Mouse (Mus musculus) MEL (cell line): ENCODE data around the gene Zswim9. TPM values are rescaled to one million over a fixed set of nuclear protein-coding genes. Genes with fewer than 3 reads are reported as not detected.
"Not testable (repeated sequence)": the region's sequence is repeated elsewhere in the genome, so short reads cannot be mapped to it uniquely, and the experiment has no call there.

Source experiments
- DNase-seq: peaks from one replicate; pipeline ENCODE4 v3.0.0; 2011; ENCODE audit warnings: low read depth, low spot score
- H3K27ac ChIP-seq: 2 replicates; pipeline ENCODE4 v1.5.1; 2012; ENCODE audit warnings: low read depth, mild to moderate bottlenecking, control low read depth, low read length, moderate library complexity; ENCODE audit not compliant: control insufficient read depth
- H3K27me3 ChIP-seq, 2 experiments: fragments of 150-350 bp in 1 of 2; sonication (generic) in 1 of 2; 2 replicates each; pipeline ENCODE4 v1.6.1; 2012; ENCODE audit warnings: low read length in 2 of 2, mild to moderate bottlenecking in 2 of 2, improper control_type of control experiment in 1 of 2, moderate library complexity in 1 of 2; ENCODE audit not compliant: insufficient read depth in 2 of 2, control insufficient read depth in 1 of 2
- H3K36me3 ChIP-seq, 2 experiments: 2 replicates each; pipeline ENCODE4 v1.6.1; 2012 to 2014; ENCODE audit warnings: low read length in 2 of 2, improper control_type of control experiment in 1 of 2, inconsistent platforms in 1 of 2, mild to moderate bottlenecking in 1 of 2; ENCODE audit not compliant: insufficient read depth in 2 of 2, control insufficient read depth in 1 of 2
- H3K4me1 ChIP-seq, 2 experiments: fragments of 150-350 bp in 1 of 2; sonication (generic) in 1 of 2; 2 replicates each; pipeline ENCODE4 v1.6.1; 2012; ENCODE audit warnings: low read length in 2 of 2, improper control_type of control experiment in 1 of 2, mild to moderate bottlenecking in 1 of 2; ENCODE audit not compliant: insufficient read depth in 2 of 2, control insufficient read depth in 1 of 2
- H3K4me3 ChIP-seq, 2 experiments: fragments of 150-350 bp in 1 of 2; sonication (generic) in 1 of 2; 2 replicates each; pipeline ENCODE4 v1.5.1; 2012; ENCODE audit warnings: low read depth in 2 of 2, low read length in 2 of 2, mild to moderate bottlenecking in 2 of 2, moderate library complexity in 2 of 2, control low read depth in 1 of 2, improper control_type of control experiment in 1 of 2; ENCODE audit not compliant: control insufficient read depth in 1 of 2, insufficient read depth in 1 of 2
- H3K79me2 ChIP-seq: 2 replicates; pipeline ENCODE4 v1.6.1; 2012; ENCODE audit warnings: mild to moderate bottlenecking, low read length, moderate library complexity; ENCODE audit not compliant: control insufficient read depth, poor library complexity, insufficient read depth
- H3K9ac ChIP-seq: 2 replicates; pipeline ENCODE4 v1.6.1; 2012; ENCODE audit warnings: low read depth, mild to moderate bottlenecking, control low read depth, low read length, moderate library complexity; ENCODE audit not compliant: control insufficient read depth, poor library complexity, severe bottlenecking
- H3K9me3 ChIP-seq: fragments of 150-350 bp; sonication (generic); replicated peaks from 2 replicates; pipeline ENCODE4 v1.6.1; 2012; ENCODE audit warnings: mild to moderate bottlenecking, low read length, improper control_type of control experiment, moderate library complexity; ENCODE audit not compliant: insufficient read depth
- BHLHE40 ChIP-seq: IDR thresholded peaks from 2 replicates; pipeline ENCODE4 v1.6.1; 2012; ENCODE audit warnings: low read depth, mild to moderate bottlenecking, inconsistent platforms, low read length, improper control_type of control experiment, borderline replicate concordance
- CHD1 ChIP-seq: IDR thresholded peaks from 2 replicates; pipeline ENCODE4 v1.6.1; 2012; ENCODE audit warnings: low read depth, mild to moderate bottlenecking, inconsistent platforms, low read length, improper control_type of control experiment
- CHD2 ChIP-seq: IDR thresholded peaks from 2 replicates; pipeline ENCODE4 v1.6.1; 2011; ENCODE audit warnings: low read length, improper control_type of control experiment
- CTCF ChIP-seq, 3 experiments: IDR thresholded peaks in 2 of 3; conservative IDR thresholded peaks in 1 of 3; 2 replicates each; pipeline ENCODE4 v1.5.1; 2011 to 2012; ENCODE audit warnings: low read length in 3 of 3, low read depth in 2 of 3, mild to moderate bottlenecking in 2 of 3, improper control_type of control experiment in 1 of 3, inconsistent platforms in 1 of 3, mixed read lengths in 1 of 3, moderate library complexity in 1 of 3; ENCODE audit not compliant: control insufficient read depth in 1 of 3, insufficient read depth in 1 of 3, poor library complexity in 1 of 3, severe bottlenecking in 1 of 3
- ETS1 ChIP-seq: IDR thresholded peaks from 2 replicates; pipeline ENCODE4 v1.6.1; 2012; ENCODE audit warnings: low read depth, mild to moderate bottlenecking, inconsistent platforms, low read length, improper control_type of control experiment, moderate library complexity
- GABPA ChIP-seq: IDR thresholded peaks from 2 replicates; pipeline ENCODE4 v1.6.1; 2012; ENCODE audit warnings: low read depth, mild to moderate bottlenecking, inconsistent platforms, low read length, improper control_type of control experiment, moderate library complexity
- GATA1 ChIP-seq: IDR thresholded peaks from 2 replicates; pipeline ENCODE4 v1.6.1; 2011; ENCODE audit warnings: low read depth, low read length, improper control_type of control experiment
- KAT2A ChIP-seq: conservative IDR thresholded peaks from 2 replicates; pipeline ENCODE4 v1.6.1; 2012; ENCODE audit warnings: low read depth, low read length, improper control_type of control experiment, inconsistent platforms
- MAFK ChIP-seq: IDR thresholded peaks from 2 replicates; pipeline ENCODE4 v1.6.1; 2011; ENCODE audit warnings: low read depth, mild to moderate bottlenecking, low read length, improper control_type of control experiment, borderline replicate concordance
- MAX ChIP-seq: IDR thresholded peaks from 2 replicates; pipeline ENCODE4 v1.6.1; 2011; ENCODE audit warnings: low read length, improper control_type of control experiment
- MXI1 ChIP-seq: IDR thresholded peaks from 2 replicates; pipeline ENCODE4 v1.6.1; 2011; ENCODE audit warnings: mild to moderate bottlenecking, low read depth, low read length, improper control_type of control experiment
- MYB ChIP-seq: IDR thresholded peaks from 2 replicates; pipeline ENCODE4 v1.6.1; 2011; ENCODE audit warnings: mild to moderate bottlenecking, low read depth, low read length, improper control_type of control experiment
- MYC ChIP-seq: IDR thresholded peaks from 2 replicates; pipeline ENCODE4 v1.6.1; 2011; ENCODE audit warnings: low read depth, mild to moderate bottlenecking, low read length, improper control_type of control experiment, moderate library complexity
- NELFE ChIP-seq: IDR thresholded peaks from 2 replicates; pipeline ENCODE4 v1.6.1; 2011; ENCODE audit warnings: low read depth, low read length, improper control_type of control experiment
- POLR2A ChIP-seq, 2 experiments: IDR thresholded peaks; 2 replicates each; pipeline ENCODE4 v1.6.1; 2011 to 2012; ENCODE audit warnings: low read length in 2 of 2, mild to moderate bottlenecking in 2 of 2, control low read depth in 1 of 2, improper control_type of control experiment in 1 of 2, low read depth in 1 of 2, moderate library complexity in 1 of 2; ENCODE audit not compliant: control insufficient read depth in 1 of 2, insufficient read depth in 1 of 2, poor library complexity in 1 of 2
- POLR2AphosphoS2 ChIP-seq: IDR thresholded peaks from 2 replicates; pipeline ENCODE4 v1.6.1; 2011; ENCODE audit warnings: low read length, improper control_type of control experiment
- RAD21 ChIP-seq: IDR thresholded peaks from 2 replicates; pipeline ENCODE4 v1.6.1; 2011; ENCODE audit warnings: mild to moderate bottlenecking, low read depth, low read length, improper control_type of control experiment
- RCOR1 ChIP-seq: IDR thresholded peaks from 2 replicates; pipeline ENCODE4 v1.6.1; 2012; ENCODE audit warnings: low read depth, mild to moderate bottlenecking, inconsistent platforms, low read length, improper control_type of control experiment
- SIN3A ChIP-seq: IDR thresholded peaks from 2 replicates; pipeline ENCODE4 v1.6.1; 2012; ENCODE audit warnings: low read length, improper control_type of control experiment, inconsistent platforms
- SMC3 ChIP-seq: IDR thresholded peaks from 2 replicates; pipeline ENCODE4 v1.6.1; 2011; ENCODE audit warnings: low read depth, low read length, improper control_type of control experiment
- TAL1 ChIP-seq: IDR thresholded peaks from 2 replicates; pipeline ENCODE4 v1.6.1; 2012; ENCODE audit warnings: mild to moderate bottlenecking, inconsistent platforms, low read length, moderate library complexity, mixed read lengths
- TBP ChIP-seq: IDR thresholded peaks from 2 replicates; pipeline ENCODE4 v1.8.0; 2011; ENCODE audit warnings: low read depth, low read length, improper control_type of control experiment
- UBTF ChIP-seq: IDR thresholded peaks from 2 replicates; pipeline ENCODE4 v1.6.1; 2012; ENCODE audit warnings: low read depth, mild to moderate bottlenecking, inconsistent platforms, low read length, improper control_type of control experiment, moderate library complexity, borderline replicate concordance; ENCODE audit not compliant: insufficient read depth
- USF1 ChIP-seq: IDR thresholded peaks from 2 replicates; pipeline ENCODE4 v1.6.1; 2014; ENCODE audit warnings: low read depth, mild to moderate bottlenecking, inconsistent platforms, low read length, improper control_type of control experiment, moderate library complexity
- USF2 ChIP-seq, 2 experiments: IDR thresholded peaks; 2 replicates each; pipeline ENCODE4 v1.6.1; 2011 to 2012; ENCODE audit warnings: improper control_type of control experiment in 2 of 2, low read length in 2 of 2, borderline replicate concordance in 1 of 2, inconsistent platforms in 1 of 2, low read depth in 1 of 2, mild to moderate bottlenecking in 1 of 2; ENCODE audit not compliant: insufficient read depth in 1 of 2
- ZC3H11A ChIP-seq: IDR thresholded peaks from 2 replicates; pipeline ENCODE4 v1.6.1; 2012; ENCODE audit warnings: low read depth, mild to moderate bottlenecking, inconsistent platforms, low read length, improper control_type of control experiment
- ZMIZ1 ChIP-seq: IDR thresholded peaks from 2 replicates; pipeline ENCODE4 v1.6.1; 2012; ENCODE audit warnings: low read depth, mild to moderate bottlenecking, inconsistent platforms, low read length, improper control_type of control experiment, moderate library complexity
- ZNF384 ChIP-seq: IDR thresholded peaks from 2 replicates; pipeline ENCODE4 v1.6.1; 2012; ENCODE audit warnings: low read depth, mild to moderate bottlenecking, inconsistent platforms, low read length, improper control_type of control experiment
- polyA plus RNA-seq, 2 experiments: library from polyadenylated mRNA; stranded (reverse) in 1 of 2; unstranded in 1 of 2; fragments of >175 nt in 1 of 2; fragments of >200 nt in 1 of 2; gene quantifications; 2 replicates each; pipeline versions ENCODE4 v1.2.1 to v1.2.4; 2012; ENCODE audit warnings: low replicate concordance in 2 of 2, low read depth in 1 of 2; ENCODE audit not compliant: insufficient read length in 2 of 2, insufficient read depth in 1 of 2, missing spikeins in 1 of 2
- total RNA-seq: library from RNA; depleted of rRNA; stranded (reverse); fragments of 300-350 nt; gene quantifications from 2 replicates; pipeline ENCODE4 v1.2.3, GENCODE M21; 2012

The Zswim9 gene
- total and polyA plus RNA-seq, 3 experiments: 6.1 to 46.6 (median 7.7) TPM

- no peaks in the 10 kb centered on the region for H3K9me3 ChIP-seq
- H3K79me2 ChIP-seq: no peaks in the 10 kb centered on the region
- H3K27ac ChIP-seq: no peak overlapping the region
- peaks cover 2 to 11% of the 10 kb centered on the region in 2 experiments; a peak in 3 of 4 replicates for H3K4me1 ChIP-seq
- peaks cover 11 to 13% of the 10 kb centered on the region in 2 experiments; a peak in 3 of 4 replicates for H3K36me3 ChIP-seq
- TF ChIP-seq UBTF (no peak), MAX (no peak), POLR2A (IDR thresholded peaks at IDR 0.05; ENCODE audit: control insufficient read depth in 1 of 2, insufficient read depth in 1 of 2, low read depth in 1 of 2, low read length in 2 of 2, poor library complexity in 1 of 2) (no peak), CHD1 (no peak), USF2 (IDR thresholded peaks at IDR 0.05; ENCODE audit: borderline replicate concordance in 1 of 2, insufficient read depth in 1 of 2, low read depth in 1 of 2, low read length in 2 of 2) (no peak), ZMIZ1 (no peak), ZC3H11A (no peak), MYB (no peak), MXI1 (no peak), SIN3A (no peak), NELFE (no peak)
- no peak overlapping the region for H3K4me3 ChIP-seq
- DNase-seq: no peak
- H3K9ac ChIP-seq: no peak overlapping the region
- no peaks in the 10 kb centered on the region for H3K27me3 ChIP-seq
Measured at GRCm38 (mm10) chr7:13290041-13290675, 11.6 kb upstream of the Zswim9 start.

- H3K27ac ChIP-seq: no peak overlapping the region
- peaks cover 4 to 12% of the 10 kb centered on the region in 2 experiments; a peak in 3 of 4 replicates for H3K36me3 ChIP-seq
- no peaks in the 10 kb centered on the region for H3K9me3 ChIP-seq
- no peaks in the 10 kb centered on the region for H3K27me3 ChIP-seq
- no peak overlapping the region for H3K4me3 ChIP-seq
- TF ChIP-seq CHD1 (no peak), ETS1 (no peak), MYC (no peak), USF1 (no peak), GABPA (no peak), ZC3H11A (peak; percentile 21; the same call in 1 of the 2 replicates), GATA1 (no peak), BHLHE40 (no peak), POLR2AphosphoS2 (no peak), CTCF (IDR thresholded peaks at IDR 0.05 in 2 of 3, conservative IDR thresholded peaks at IDR 0.05 in 1 of 3; ENCODE audit: control insufficient read depth in 1 of 3, insufficient read depth in 1 of 3, low read depth in 2 of 3, low read length in 3 of 3, poor library complexity in 1 of 3, severe bottlenecking in 1 of 3) (peak; percentile 53 to 65 (median 58)), SMC3 (peak; percentile 51), SIN3A (no peak), ZNF384 (no peak), CHD2 (no peak), RCOR1 (no peak), KAT2A (no peak), ZMIZ1 (no peak), MAFK (no peak), TAL1 (no peak), TBP (no peak), RAD21 (peak; percentile 60)
- H3K79me2 ChIP-seq: no peaks in the 10 kb centered on the region
- no peaks in the 10 kb centered on the region for H3K4me1 ChIP-seq
- DNase-seq: peak; percentile 52
- no peak overlapping the region for H3K9ac ChIP-seq
Measured at GRCm38 (mm10) chr7:13288621-13289020, 10.1 kb upstream of the Zswim9 start.

- not testable (repeated sequence) for H3K27me3 ChIP-seq, H3K27ac ChIP-seq, H3K79me2 ChIP-seq, H3K36me3 ChIP-seq, H3K9me3 ChIP-seq, DNase-seq
- H3K9ac ChIP-seq: peak overlapping the region; percentile 59
- peaks cover 2 to 14% of the 10 kb centered on the region in 2 experiments for H3K4me1 ChIP-seq
- peak overlapping the region in 1 of 2 experiments; percentile 51; a peak in 2 of 4 replicates for H3K4me3 ChIP-seq
Measured at GRCm38 (mm10) chr7:13278957-13279356, 436 bp upstream of the Zswim9 start.
